Mouse (Mus musculus) sigmoid colon, adult 10 weeks (tissue): Measurements from ENCODE around the gene Otx2. TPM values are rescaled to one million over a fixed set of nuclear protein-coding genes. Genes with fewer than 3 reads are reported as not detected.

Source experiments
- polyA plus RNA-seq: library from polyadenylated mRNA; stranded (reverse); fragments of 350-450 nt; fragmentation: Illumina TruSeq; extraction: RNeasy Lipid Tissue Mini Kit (QIAGEN cat#74804); gene quantifications from one replicate; pipeline ENCODE4 v1.2.3, GENCODE M21; 2014; ENCODE audit warnings: low read depth, low replicate concordance

The Otx2 gene
- polyA plus RNA-seq, result not detected

DNA sequence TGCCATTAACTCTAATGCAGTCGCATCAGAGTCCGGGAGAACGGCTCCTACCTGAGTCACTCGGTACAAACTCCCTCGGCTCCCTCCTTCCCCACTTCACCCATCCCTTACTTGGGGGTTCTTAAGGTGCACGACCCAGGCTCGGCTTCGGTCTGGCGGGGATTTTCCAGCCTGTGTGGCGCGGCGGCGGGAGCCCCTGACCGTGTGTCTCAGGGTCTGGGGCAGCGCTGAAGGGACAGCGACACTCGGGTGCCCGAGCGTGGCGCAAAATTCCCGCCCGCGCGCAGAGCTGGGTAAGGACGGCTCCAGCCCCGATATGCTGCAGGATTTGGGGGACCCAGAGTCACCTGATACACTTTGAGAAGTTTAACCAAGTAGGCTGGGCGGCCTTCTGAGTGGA lies at the start of gene Otx2:
Gene Otx2 (minus strand): TSS at position 279 of the 400 bp plus-strand sequence.

Other genes with a start within 250 kb of the Otx2 start
- gene Tmem260, start 227.7 kb downstream of the Otx2 start, polyA plus RNA-seq, result 38.1 TPM